Mouse (Mus musculus) R1 (cell line): ENCODE measurements at regions not wholly inside any gene's neighbourhood (a gene's known extent, or its start where the extent isn't known, plus 50 kb on each side); places are given as distances from the start of the nearest gene placed in this dataset.
A peak's percentile ranks its signal among the peaks of the same experiment; 100 is the strongest.

Experiments
- DNase-seq: peaks from one replicate; pipeline ENCODE4 v3.0.0-alpha.2; 2018; ENCODE audit warnings: low read depth, low spot score

- DNase-seq: no peak
Observed at GRCm38 (mm10) chr4:125354742-125355141, 135.8 kb upstream of the Grik3 start.

DNA sequence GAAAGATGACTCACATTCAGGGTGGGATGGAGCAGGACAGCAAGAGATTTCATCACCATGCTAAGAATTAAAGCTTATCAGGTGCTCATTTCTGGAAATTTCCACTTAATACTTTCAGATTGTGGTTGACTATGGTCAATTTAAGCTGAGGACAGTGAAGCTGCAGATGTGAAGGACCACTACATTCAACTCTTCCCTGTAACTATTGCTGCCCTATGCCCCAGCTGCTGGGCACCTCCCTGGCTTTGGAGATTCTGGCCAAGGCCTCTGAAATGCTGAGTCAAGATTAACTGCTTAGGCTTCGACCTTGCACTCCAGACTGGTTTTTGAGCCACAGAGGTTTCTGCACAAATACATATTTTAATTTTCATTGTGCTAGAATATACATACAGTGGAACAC, 140.4 kb upstream of the Grik3 start:
- no peak for DNase-seq

GRCm38 (mm10) chr4:125339056-125339455, 151.4 kb upstream of the Grik3 start:
- peak; percentile 83 for DNase-seq

DNA sequence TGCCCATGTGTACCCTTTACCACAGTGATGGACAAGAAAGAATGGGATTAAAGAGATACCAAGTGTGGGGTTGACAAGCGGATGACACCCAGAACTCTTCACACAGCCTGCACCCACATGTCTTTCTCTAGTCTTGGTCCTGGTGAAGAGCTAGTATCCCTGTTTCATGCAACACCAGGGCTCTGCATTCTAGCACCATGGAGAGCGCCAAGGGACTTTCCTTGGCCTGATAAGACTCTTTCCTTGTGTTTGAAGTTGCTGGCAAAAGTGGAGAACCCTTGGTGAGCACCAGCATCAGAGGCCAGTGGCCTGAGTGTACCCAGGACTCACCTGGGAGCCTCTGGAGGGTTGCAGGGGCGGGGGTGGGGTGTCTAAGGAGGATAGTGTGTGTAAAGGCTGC, 161.7 kb upstream of the Grik3 start:
- DNase-seq: peak; percentile 72

GRCm38 (mm10) chr4:125324495-125324894, 166.0 kb upstream of the Grik3 start:
- no peak for DNase-seq

DNA sequence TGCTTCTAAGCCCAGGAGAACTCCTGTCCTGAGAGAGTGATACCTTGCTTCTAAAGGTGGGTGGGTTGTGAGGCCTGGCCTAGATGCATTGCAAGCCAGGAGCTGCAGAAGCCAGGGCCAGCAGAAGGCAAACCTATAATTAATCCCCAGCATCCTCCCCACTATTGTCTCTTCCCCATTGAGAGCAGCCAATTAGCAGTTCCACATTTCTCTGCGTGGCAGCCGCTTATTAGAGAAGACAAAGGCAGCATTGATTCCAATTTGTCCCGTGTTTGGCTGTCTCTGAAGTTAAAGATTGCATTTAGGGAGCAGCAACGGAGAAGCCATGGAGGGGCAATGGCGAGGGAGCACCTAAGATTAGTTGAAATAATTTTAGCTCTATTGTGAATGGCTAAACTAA, 171.2 kb upstream of the Grik3 start:
- DNase-seq: no peak

- DNase-seq: no peak
Observed at GRCm38 (mm10) chr4:125318293-125318692, 172.2 kb upstream of the Grik3 start.

DNA sequence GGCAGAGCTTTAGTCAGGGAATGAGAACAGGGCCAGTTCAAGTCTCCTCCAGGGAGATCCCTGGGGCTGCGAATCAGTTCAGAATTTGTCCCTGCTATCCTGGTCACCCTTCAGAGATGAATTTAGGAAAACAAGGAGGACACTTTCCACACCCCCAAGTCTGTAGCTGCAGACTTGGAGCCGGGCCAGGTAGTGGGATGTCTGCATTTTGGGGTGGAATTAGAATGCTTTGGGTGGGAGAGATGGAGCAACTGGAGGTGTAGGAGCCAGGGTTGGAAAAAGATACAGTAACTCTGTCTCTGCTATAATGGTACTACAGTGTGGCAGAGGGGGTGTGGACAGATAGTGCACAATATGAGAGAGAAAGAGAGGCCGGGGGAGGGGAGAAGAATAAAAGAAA, 173.6 kb upstream of the Grik3 start:
- no peak for DNase-seq

GRCm38 (mm10) chr4:125315818-125316217, 174.7 kb upstream of the Grik3 start:
- peak; percentile 41 for DNase-seq

GRCm38 (mm10) chr4:125313892-125314291, 176.6 kb upstream of the Grik3 start:
- DNase-seq: no peak

GRCm38 (mm10) chr4:125313252-125313651, 177.2 kb upstream of the Grik3 start:
- DNase-seq: peak; percentile 97

GRCm38 (mm10) chr4:125308171-125308570, 180.5 kb upstream of the Zc3h12a start:
- DNase-seq: peak; percentile 15

DNA sequence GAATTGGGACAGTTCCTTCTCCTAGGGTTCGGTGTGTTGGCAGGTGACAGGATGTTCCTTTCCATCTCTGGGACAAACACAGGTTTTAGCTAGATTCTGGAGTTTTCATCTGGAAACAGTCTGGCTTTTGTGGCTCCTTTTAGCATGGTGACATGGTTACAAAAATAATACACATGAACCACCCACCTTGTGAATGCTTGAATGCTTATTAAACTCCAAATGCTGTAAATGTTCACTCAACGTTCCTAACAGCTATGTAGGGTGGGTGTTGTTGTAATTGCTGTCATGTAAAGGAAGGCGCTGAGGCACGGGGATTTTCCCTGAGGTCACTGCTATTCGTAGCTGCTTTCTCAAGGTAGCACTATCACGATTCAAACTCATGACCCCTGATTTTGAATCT, 178.1 kb upstream of the Zc3h12a start:
- DNase-seq: no peak

- no peak for DNase-seq
Observed at GRCm38 (mm10) chr4:125302660-125303059, 175.0 kb upstream of the Zc3h12a start.

DNA sequence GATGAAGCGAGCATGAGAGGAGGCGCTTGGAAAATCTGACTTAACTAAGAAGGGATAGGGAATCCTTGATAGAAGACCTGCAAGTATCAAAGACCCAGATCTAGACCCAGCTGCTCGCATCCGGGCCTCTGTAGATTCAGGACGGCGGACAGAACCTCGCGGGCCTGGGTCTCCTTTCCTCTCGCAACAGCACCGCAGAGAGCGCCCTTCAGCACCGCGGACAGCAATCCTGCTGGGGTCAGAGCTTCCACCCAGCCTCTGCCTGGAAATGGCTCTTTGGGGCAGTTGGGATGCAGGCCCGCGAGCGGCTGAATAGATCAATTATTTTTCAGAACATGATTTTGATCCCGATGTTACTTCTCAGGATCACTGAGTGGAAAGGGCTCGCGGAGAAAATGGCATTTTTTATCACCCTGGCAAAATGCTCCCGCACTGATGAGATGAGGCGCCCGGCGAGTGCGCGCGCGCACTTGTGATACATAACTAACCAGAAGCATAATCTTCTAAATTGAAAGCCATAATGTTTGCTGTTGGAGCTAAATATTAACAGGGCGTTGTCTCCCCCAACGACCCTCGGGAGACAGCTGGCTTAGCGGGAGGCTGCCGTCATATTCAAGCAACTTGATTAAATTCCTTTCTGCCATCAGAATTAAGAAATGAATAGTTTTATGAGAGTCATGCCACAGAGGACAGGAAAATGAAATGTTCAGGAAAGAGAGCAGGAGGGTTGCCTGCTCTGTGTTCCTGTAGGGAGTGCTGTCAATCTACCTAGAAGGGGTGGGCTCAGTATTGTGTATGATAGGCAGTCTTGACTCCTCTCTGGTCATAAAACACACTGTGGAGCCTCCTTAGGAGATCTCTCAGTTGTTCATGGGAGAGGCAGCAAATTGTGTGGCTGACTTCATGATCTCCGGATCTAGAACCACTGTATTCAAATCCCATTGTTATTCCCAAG, 173.1 kb upstream of the Zc3h12a start:
- peak; percentile 88 for DNase-seq

- no peak for DNase-seq
Observed at GRCm38 (mm10) chr4:125290761-125291160, 163.1 kb upstream of the Zc3h12a start.

DNA sequence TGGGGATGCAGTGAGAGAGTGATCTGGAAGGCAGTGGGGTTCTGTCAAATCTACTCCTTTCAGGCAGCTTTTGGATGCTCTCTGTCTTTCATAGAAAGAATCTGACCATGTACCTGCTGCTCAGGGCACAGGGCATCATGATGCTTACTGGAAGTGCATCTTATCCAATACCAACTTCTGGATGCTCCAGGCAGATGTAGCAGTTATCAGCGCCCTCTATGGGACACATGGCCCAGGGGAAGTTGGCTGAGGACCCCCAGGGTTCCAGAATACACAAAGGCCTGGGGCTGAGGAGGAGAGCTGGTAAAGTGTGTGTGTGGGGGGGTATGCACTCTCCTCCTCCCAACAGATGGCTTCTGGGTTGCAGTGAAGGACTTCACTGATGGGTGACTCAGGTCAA, 162.1 kb upstream of the Zc3h12a start:
- DNase-seq: peak; percentile 15

DNA sequence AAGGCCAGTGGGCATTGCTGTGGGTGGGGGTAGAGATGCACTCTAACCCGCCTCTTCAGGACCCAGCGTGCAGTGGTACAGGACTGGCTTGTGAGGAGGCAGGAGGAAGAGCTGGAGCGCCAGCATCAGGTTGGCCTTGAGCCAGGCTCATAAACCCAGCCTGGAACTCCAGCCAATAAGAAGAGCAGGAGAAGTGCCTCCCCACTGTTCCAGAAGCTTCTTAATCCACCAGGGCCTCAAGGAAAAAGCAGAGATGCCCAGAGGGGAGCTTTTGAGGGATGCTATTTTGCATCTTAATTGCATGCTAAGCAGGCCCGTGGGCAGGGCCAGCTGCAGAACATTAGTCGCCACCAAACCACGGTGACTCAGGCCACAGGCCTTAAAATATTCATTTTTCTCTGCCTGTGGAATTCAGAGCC, 161.4 kb upstream of the Zc3h12a start:
- peak; percentile 36 for DNase-seq

DNA sequence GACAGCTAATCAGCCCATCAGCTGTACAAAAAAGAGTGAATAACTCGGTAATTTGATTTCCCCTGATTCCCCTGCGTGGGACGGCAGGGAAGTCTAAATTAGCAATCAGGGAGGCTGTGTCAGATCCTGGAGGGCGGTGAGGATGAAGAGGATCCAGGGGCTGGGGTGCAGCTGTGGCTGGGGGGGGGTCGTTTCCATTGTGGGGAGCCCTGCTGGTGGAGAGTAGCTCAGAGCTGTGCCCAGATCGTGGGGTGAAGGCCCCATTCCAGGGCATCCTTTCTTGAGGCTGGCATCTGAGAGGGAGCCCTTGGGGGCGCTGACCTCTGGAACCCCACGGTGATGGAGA, 155.3 kb upstream of the Zc3h12a start:
- DNase-seq: no peak

- DNase-seq: peak; percentile 89
Observed at GRCm38 (mm10) chr4:125282154-125282973, 154.7 kb upstream of the Zc3h12a start.

DNA sequence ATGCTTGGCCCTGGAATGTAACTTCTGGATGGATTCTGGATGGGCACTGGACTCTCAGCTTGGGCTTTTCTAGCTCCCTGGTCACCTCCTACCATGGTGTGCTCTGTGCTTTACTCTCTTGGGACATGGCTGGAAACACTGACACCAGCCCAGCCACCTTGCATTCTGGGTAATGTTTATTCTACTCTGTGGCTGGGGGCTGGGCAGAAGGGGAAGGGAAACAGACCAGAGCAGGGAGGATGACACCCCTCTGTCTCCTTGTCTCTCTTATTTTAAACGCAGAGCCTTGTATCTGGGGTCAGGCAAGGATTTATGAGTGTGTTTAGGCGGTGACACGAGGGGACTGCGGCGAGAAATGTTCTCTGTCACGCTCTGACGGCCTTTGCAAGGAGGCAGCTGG, 151.5 kb upstream of the Zc3h12a start:
- DNase-seq: no peak

DNA sequence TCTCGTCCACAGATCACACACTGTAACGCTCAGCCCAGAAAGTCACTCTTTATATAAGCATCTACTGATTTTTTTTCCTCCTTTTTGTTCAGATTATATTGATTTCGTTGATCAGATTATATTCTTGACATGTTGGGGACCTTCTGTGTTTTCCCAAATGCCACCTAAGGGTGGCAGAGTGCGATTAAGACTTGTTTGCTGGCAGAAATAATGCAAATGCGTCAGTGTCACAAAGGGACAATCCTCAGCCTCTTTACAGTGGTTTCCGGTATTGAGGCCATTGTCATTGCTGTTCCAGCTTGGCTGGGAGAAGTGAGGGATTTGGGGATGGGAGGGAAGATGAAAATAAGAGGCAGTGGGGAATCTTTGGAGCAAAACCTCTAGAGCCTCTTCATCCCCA, 149.2 kb upstream of the Zc3h12a start:
- no peak for DNase-seq

- peak; percentile 47 for DNase-seq
Observed at GRCm38 (mm10) chr4:125275259-125275658, 147.6 kb upstream of the Zc3h12a start.
